Mouse (Mus musculus) MN1 (cell line): ENCODE data around the gene Cct6b.
"Not testable (repeated sequence)": the region's sequence is repeated elsewhere in the genome, so short reads cannot be mapped to it uniquely, and the experiment has no call there.

Experiments
- DNase-seq: peaks from one replicate; pipeline ENCODE4 v3.0.0-alpha.2; 2016; ENCODE audit warnings: low spot score

The Cct6b gene

GRCm38 (mm10) chr11:82705082-82705481 is 59.0 kb downstream of the Cct6b start:
- DNase-seq: no peak

- no peak for DNase-seq
Observed at GRCm38 (mm10) chr11:82699865-82700410, 64.2 kb downstream of the Cct6b start.

- no peak for DNase-seq
Observed at GRCm38 (mm10) chr11:82695930-82696329, 68.2 kb downstream of the Cct6b start.

GRCm38 (mm10) chr11:82694947-82695346 is 69.2 kb downstream of the Cct6b start:
- DNase-seq: not testable (repeated sequence)

- no peak for DNase-seq
Observed at GRCm38 (mm10) chr11:82692668-82693067, 71.5 kb downstream of the Cct6b start.

- no peak for DNase-seq
Observed at GRCm38 (mm10) chr11:82690476-82690875, 73.6 kb downstream of the Cct6b start.

- DNase-seq: no peak
Observed at GRCm38 (mm10) chr11:82687668-82688067, 76.5 kb downstream of the Cct6b start.

- no peak for DNase-seq
Observed at GRCm38 (mm10) chr11:82684676-82685075, 79.4 kb downstream of the Cct6b start.

GRCm38 (mm10) chr11:82683765-82684505 is 80.2 kb downstream of the Cct6b start:
- DNase-seq: no peak

GRCm38 (mm10) chr11:82678561-82678960 is 85.6 kb downstream of the Cct6b start:
- DNase-seq: no peak
